Mouse (Mus musculus): Measurements from ENCODE around the gene Mapk9. TPM values are rescaled to one million over a fixed set of nuclear protein-coding genes. Genes with fewer than 3 reads are reported as not detected.

Mapk9 gene
- polyA plus RNA-seq, 1 experiment from 2014 or later = 32.1 TPM

DNA sequence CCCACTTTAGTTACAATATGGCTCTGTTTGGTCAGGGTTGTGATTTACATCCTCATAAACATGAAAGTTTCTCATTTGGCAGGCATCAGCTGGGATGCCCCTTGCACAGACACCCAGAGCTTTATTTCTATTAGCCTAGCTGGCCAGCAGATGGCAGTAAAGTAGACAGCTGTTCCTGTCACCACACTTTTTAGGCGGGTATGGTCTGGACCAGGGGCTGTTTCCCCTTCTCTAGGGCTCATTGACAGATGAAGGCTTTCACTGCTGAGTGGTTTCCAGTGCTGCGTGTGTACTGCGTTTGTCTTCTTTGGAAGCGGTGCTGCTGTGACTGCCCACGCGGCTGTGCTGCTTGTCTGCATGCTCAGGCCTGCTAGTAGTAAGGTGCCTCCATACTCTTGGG lies 25.4 kb downstream of the Mapk9 start:
- WGBS = 51% methylated on average over 6 of the region's 6 CpGs
- ATAC-seq = no peak
- Histone ChIP-seq H3K4me2 (replicated peaks) (no peak overlapping the region), H3K9me3 (no peaks in the 10 kb centered on the region), H3K36me3 (peaks cover 13% of the 10 kb centered on the region; the same call in 1 of the 2 replicates), H3K4me3 (replicated peaks) (no peak overlapping the region), H3K9ac (no peak overlapping the region), H3K27me3 (replicated peaks) (no peaks in the 10 kb centered on the region), H3K4me1 (replicated peaks) (no peaks in the 10 kb centered on the region), H3K27ac (no peak overlapping the region)

- Histone ChIP-seq H3K9ac (no peak overlapping the region), H3K4me3 (replicated peaks) (no peak overlapping the region), H3K36me3 (peaks cover 13% of the 10 kb centered on the region; the same call in 1 of the 2 replicates), H3K4me2 (replicated peaks) (no peak overlapping the region), H3K4me1 (replicated peaks) (no peaks in the 10 kb centered on the region; the same call in 1 of the 2 replicates), H3K9me3 (no peaks in the 10 kb centered on the region), H3K27me3 (replicated peaks) (no peaks in the 10 kb centered on the region), H3K27ac (no peak overlapping the region)
- 91% methylated on average over 6 of the region's 6 CpGs for whole genome bisulfite sequencing
- ATAC-seq = no peak
Observed at GRCm38 (mm10) chr11:49872779-49873178, 26.2 kb downstream of the Mapk9 start.

DNA sequence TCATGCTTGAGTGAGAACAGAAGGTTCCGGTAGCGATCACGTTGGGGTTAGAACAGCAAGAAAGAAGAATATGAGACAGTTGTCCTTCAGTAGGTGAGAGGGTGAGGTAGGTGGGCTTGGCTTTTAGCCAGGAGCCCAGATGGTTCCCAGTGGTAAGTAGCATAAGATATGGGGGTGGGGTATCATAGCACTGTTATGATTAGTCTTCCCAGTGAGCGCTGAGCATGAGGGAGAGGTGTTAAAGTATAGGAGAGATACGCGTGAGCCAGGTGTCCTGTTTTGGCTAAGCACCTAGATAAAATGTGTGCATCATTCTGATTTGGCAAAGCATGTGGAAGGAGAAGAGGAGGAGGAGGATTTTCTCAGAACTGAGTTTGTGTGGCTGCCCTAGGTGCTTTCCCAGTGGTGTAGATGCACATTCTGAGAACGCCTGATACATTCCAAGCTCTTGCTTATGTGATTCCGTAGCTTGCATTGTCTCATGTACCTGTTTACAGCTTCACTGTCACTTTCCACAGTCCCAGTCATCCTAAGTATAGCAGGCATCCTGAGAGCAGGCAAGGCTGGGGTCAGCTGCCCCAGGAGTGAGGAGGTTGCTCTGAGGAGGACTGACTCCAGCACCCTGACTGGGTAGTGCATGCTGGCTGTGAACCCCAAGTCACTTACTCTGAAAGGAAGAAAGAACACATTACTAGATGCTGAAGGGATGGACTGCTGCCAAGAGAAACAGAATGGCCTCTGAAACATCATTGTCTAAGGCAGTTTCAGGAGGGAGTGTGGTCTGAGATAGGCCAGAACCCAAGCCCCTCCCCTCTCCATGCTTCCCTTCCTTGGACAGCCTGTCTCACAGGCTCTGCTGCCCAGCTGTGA lies 30.6 kb downstream of the Mapk9 start:
- 69% methylated on average over 8 of the region's 8 CpGs for WGBS
- Histone ChIP-seq H3K4me3 (replicated peaks) (no peak overlapping the region), H3K4me1 (replicated peaks) (no peaks in the 10 kb centered on the region; the same call in 1 of the 2 replicates), H3K4me2 (replicated peaks) (no peak overlapping the region), H3K36me3 (peaks cover 14% of the 10 kb centered on the region; the same call in 1 of the 2 replicates), H3K9me3 (no peaks in the 10 kb centered on the region), H3K27me3 (replicated peaks) (no peaks in the 10 kb centered on the region), H3K27ac (no peak overlapping the region), H3K9ac (no peak overlapping the region)
- no peak for ATAC-seq

- no peaks in the 10 kb centered on the region for H3K27me3 ChIP-seq (replicated peaks)
- peaks cover 3% of the 10 kb centered on the region; the same call in 1 of the 2 replicates for H3K36me3 ChIP-seq
- ATAC-seq = no peak
- no peak overlapping the region for H3K4me3 ChIP-seq (replicated peaks)
- no peak overlapping the region for H3K4me2 ChIP-seq (replicated peaks)
- 84% methylated on average over 3 of the region's 3 CpGs for WGBS
- no peak overlapping the region for H3K9ac ChIP-seq
- H3K9me3 ChIP-seq = no peaks in the 10 kb centered on the region
- H3K4me1 ChIP-seq (replicated peaks) = no peaks in the 10 kb centered on the region; the same call in 1 of the 2 replicates
- no peak overlapping the region for H3K27ac ChIP-seq
Observed at GRCm38 (mm10) chr11:49879950-49880642, 33.5 kb downstream of the Mapk9 start.

- ATAC-seq = no peak
- H3K4me1 ChIP-seq (replicated peaks) = no peaks in the 10 kb centered on the region
- peaks cover 3% of the 10 kb centered on the region; the same call in 1 of the 2 replicates for H3K36me3 ChIP-seq
- no peaks in the 10 kb centered on the region for H3K9me3 ChIP-seq
- no peak overlapping the region for H3K27ac ChIP-seq
- H3K4me3 ChIP-seq (replicated peaks) = no peak overlapping the region
- no peak overlapping the region for H3K4me2 ChIP-seq (replicated peaks)
- H3K27me3 ChIP-seq (replicated peaks) = no peaks in the 10 kb centered on the region
- H3K9ac ChIP-seq = no peak overlapping the region
- WGBS = 94% methylated on average over 3 of the region's 3 CpGs
Observed at GRCm38 (mm10) chr11:49883394-49883793, 36.8 kb downstream of the Mapk9 start.

- ATAC-seq = no peak
- H3K9ac ChIP-seq = no peak overlapping the region
- H3K36me3 ChIP-seq = no peaks in the 10 kb centered on the region
- H3K4me1 ChIP-seq (replicated peaks) = no peaks in the 10 kb centered on the region
- H3K9me3 ChIP-seq = no peaks in the 10 kb centered on the region
- H3K27ac ChIP-seq = no peak overlapping the region
- H3K4me2 ChIP-seq (replicated peaks) = no peak overlapping the region
- no peaks in the 10 kb centered on the region for H3K27me3 ChIP-seq (replicated peaks)
- WGBS = 87% methylated on average over 5 of the region's 5 CpGs
- H3K4me3 ChIP-seq (replicated peaks) = no peak overlapping the region
Observed at GRCm38 (mm10) chr11:49888469-49888868, 41.9 kb downstream of the Mapk9 start.

- Histone ChIP-seq H3K36me3 (no peaks in the 10 kb centered on the region), H3K4me1 (replicated peaks) (no peaks in the 10 kb centered on the region), H3K27me3 (replicated peaks) (no peaks in the 10 kb centered on the region), H3K9ac (no peak overlapping the region), H3K9me3 (no peaks in the 10 kb centered on the region), H3K4me3 (replicated peaks) (no peak overlapping the region), H3K4me2 (replicated peaks) (no peak overlapping the region), H3K27ac (no peak overlapping the region)
- WGBS = 92% methylated on average over 5 of the region's 5 CpGs
- ATAC-seq = no peak
Observed at GRCm38 (mm10) chr11:49891993-49892392, 45.4 kb downstream of the Mapk9 start.

- WGBS = 73% methylated on average over 11 of the region's 11 CpGs
- Histone ChIP-seq H3K9me3 (no peaks in the 10 kb centered on the region), H3K9ac (no peak overlapping the region), H3K27me3 (replicated peaks) (no peaks in the 10 kb centered on the region), H3K27ac (no peak overlapping the region), H3K4me3 (replicated peaks) (no peak overlapping the region), H3K36me3 (no peaks in the 10 kb centered on the region), H3K4me1 (replicated peaks) (no peaks in the 10 kb centered on the region), H3K4me2 (replicated peaks) (no peak overlapping the region)
- no peak for ATAC-seq
Observed at GRCm38 (mm10) chr11:49893806-49894205, 47.3 kb downstream of the Mapk9 start.

- H3K4me1 ChIP-seq (replicated peaks) = no peaks in the 10 kb centered on the region
- H3K9ac ChIP-seq = no peak overlapping the region
- H3K27me3 ChIP-seq (replicated peaks) = peaks cover 8% of the 10 kb centered on the region
- H3K4me3 ChIP-seq (replicated peaks) = no peak overlapping the region
- H3K9me3 ChIP-seq = no peaks in the 10 kb centered on the region
- no peak overlapping the region for H3K27ac ChIP-seq
- WGBS = 41% methylated on average over 6 of the region's 6 CpGs
- no peaks in the 10 kb centered on the region for H3K36me3 ChIP-seq
- H3K4me2 ChIP-seq (replicated peaks) = no peak overlapping the region
- no peak for ATAC-seq
Observed at GRCm38 (mm10) chr11:49895966-49896590, 49.5 kb downstream of the Mapk9 start.

DNA sequence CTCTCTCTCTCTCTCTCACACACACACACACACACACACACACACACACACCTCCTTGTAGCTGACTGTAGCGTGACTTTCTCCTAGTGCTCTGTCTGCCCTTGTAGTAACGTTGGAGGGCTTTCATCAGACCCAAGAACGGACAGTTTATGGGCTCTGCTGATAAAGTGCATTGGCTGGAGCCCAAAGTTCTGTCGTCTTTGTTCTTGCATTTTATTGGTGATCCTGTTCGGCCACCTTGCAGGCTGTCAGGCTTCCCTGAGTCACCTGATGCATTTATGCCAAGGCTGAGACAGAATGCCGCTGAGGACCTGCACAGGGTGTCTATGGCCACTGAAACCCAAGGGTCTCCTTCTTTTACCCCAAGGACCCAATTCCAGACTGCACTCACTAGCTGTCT lies 53.5 kb downstream of the Mapk9 start:
- Histone ChIP-seq H3K4me2 (replicated peaks) (no peak overlapping the region), H3K27me3 (replicated peaks) (peaks cover 28% of the 10 kb centered on the region), H3K36me3 (no peaks in the 10 kb centered on the region), H3K9me3 (no peaks in the 10 kb centered on the region), H3K27ac (no peak overlapping the region), H3K4me3 (replicated peaks) (no peak overlapping the region), H3K9ac (no peak overlapping the region), H3K4me1 (replicated peaks) (0 out of 2 replicates have a peak, but pooled peaks cover 4% of the 10 kb centered on the region)
- no peak for ATAC-seq
- 35% methylated on average over 6 of the region's 6 CpGs for WGBS

GRCm38 (mm10) chr11:49900962-49901658 lies 54.6 kb downstream of the Mapk9 start:
- Histone ChIP-seq H3K27me3 (replicated peaks) (peaks cover 28% of the 10 kb centered on the region), H3K36me3 (no peaks in the 10 kb centered on the region), H3K9me3 (no peaks in the 10 kb centered on the region), H3K4me2 (replicated peaks) (peak overlapping the region; percentile 100), H3K27ac (no peak overlapping the region), H3K9ac (no peak overlapping the region), H3K4me1 (replicated peaks) (0 out of 2 replicates have a peak, but pooled peaks cover 4% of the 10 kb centered on the region), H3K4me3 (replicated peaks) (peak overlapping the region; percentile 61)
- ATAC-seq = no peak
- WGBS = 15% methylated on average over 15 of the region's 15 CpGs

Data from intestine, embryonic 15.5 days (tissue).